Mouse (Mus musculus) forebrain, postnatal 0 days (tissue): ENCODE results near the gene Gm17349. TPM values are rescaled to one million over a fixed set of nuclear protein-coding genes. Genes with fewer than 3 reads are reported as not detected.

Source experiments
- ATAC-seq: fragments of 200-750 bp; cut with Nextera tagmentation; 2 replicates; pipeline ENCODE4 v1.8.0; 2017; ENCODE audit warnings: mild to moderate bottlenecking, moderate library complexity
- DNase-seq: peaks from one replicate; pipeline ENCODE4 v3.0.0-alpha.2; 2015
- H3K27ac ChIP-seq: fragments of 300-500 bp; sonication (generic); 2 replicates; pipeline ENCODE4 v1.5.1; 2014; ENCODE audit warnings: low read depth, mild to moderate bottlenecking, antibody characterized with exemption, low read length, moderate library complexity, mixed read lengths
- H3K27me3 ChIP-seq: fragments of 300-500 bp; sonication (generic); 2 replicates; pipeline ENCODE4 v1.6.1; 2014; ENCODE audit warnings: mild to moderate bottlenecking, low read length, mixed read lengths; ENCODE audit not compliant: insufficient read depth
- H3K36me3 ChIP-seq: fragments of 300-500 bp; sonication (generic); 2 replicates; pipeline ENCODE4 v1.6.1; 2014; ENCODE audit warnings: mild to moderate bottlenecking, moderate library complexity; ENCODE audit not compliant: insufficient read depth
- H3K4me1 ChIP-seq: fragments of 300-500 bp; sonication (generic); 2 replicates; pipeline ENCODE4 v1.6.1; 2014; ENCODE audit warnings: antibody characterized with exemption; ENCODE audit not compliant: insufficient read depth
- H3K4me2 ChIP-seq: fragments of 300-500 bp; sonication (generic); 2 replicates; pipeline ENCODE4 v1.6.1; 2014; ENCODE audit warnings: low read depth, mild to moderate bottlenecking, moderate library complexity
- H3K4me3 ChIP-seq: fragments of 300-500 bp; sonication (generic); 2 replicates; pipeline ENCODE4 v1.5.1; 2014; ENCODE audit warnings: low read depth, low read length, mixed read lengths
- H3K9ac ChIP-seq: fragments of 300-500 bp; sonication (generic); 2 replicates; pipeline ENCODE4 v1.6.1; 2014; ENCODE audit warnings: mild to moderate bottlenecking
- H3K9me3 ChIP-seq: fragments of 300-500 bp; sonication (generic); 2 replicates; pipeline ENCODE4 v1.6.1; 2016; ENCODE audit warnings: low read length
- CTCF ChIP-seq: sonication (generic); IDR thresholded peaks from 2 replicates; pipeline ENCODE4 v1.5.1; 2016; ENCODE audit warnings: antibody characterized with exemption, control low read depth, low read depth
- WGBS: fragments of 180-500 bp; shearing (Covaris S2); extraction: QIAGEN DNeasy Blood & Tissue Kit; methylation state at CpG from one replicate; pipeline ENCODE4 v1.1.7; 2014; 5-methylcytosine and 5-hydroxymethylcytosine counted together
- polyA plus RNA-seq: library from polyadenylated mRNA; unstranded; fragments of >200 nt; fragmentation: Nextera tagmentation; extraction: Ambion mirVana; gene quantifications from 2 replicates; pipeline ENCODE4 v1.2.1, GENCODE M21; 2015
- total RNA-seq: library from RNA; depleted of rRNA; stranded (reverse); fragments of >200 nt; gene quantifications from 2 replicates; pipeline ENCODE4 v1.2.3, GENCODE M21; 2014

The Gm17349 gene
- total and polyA plus RNA-seq, 2 experiments from 2014 or later, result not detected

GRCm38 (mm10) chr15:99717386-99718334 lies 12.4 kb upstream of the Gm17349 start, which contains the start of gene Gpd1:
TSS of gene Gpd1 (plus strand) at chr15:99717515.
- 52% methylated on average over 26 of the region's 26 CpGs for WGBS
- TF ChIP-seq CTCF, result no peak
- peaks cover 32% of the 10 kb centered on the region for H3K36me3 ChIP-seq
- H3K9me3 ChIP-seq, result no peaks in the 10 kb centered on the region
- ATAC-seq (0 out of 2 replicates have a peak, but pooled peaks have one; percentile 10), DNase-seq (peak; percentile 51)
- no peak within 1 kb of the TSS for H3K4me3 ChIP-seq
- no peaks in the 10 kb centered on the region for H3K27me3 ChIP-seq
- H3K4me2 ChIP-seq, result no peak within 1 kb of the TSS
- peak within 1 kb of the TSS; percentile 74 for H3K27ac ChIP-seq
- no peak within 1 kb of the TSS for H3K9ac ChIP-seq
- H3K4me1 ChIP-seq, result no peaks in the 10 kb centered on the region; the same call in 1 of the 2 replicates

- 86% methylated on average over 12 of the region's 12 CpGs for WGBS
- Histone ChIP-seq H3K36me3 (peaks cover 34% of the 10 kb centered on the region), H3K27me3 (no peaks in the 10 kb centered on the region), H3K9me3 (no peaks in the 10 kb centered on the region), H3K9ac (no peak overlapping the region), H3K27ac (0 out of 2 replicates have a peak overlapping the region, but pooled peaks have one; percentile 74), H3K4me2 (no peak overlapping the region), H3K4me3 (no peak overlapping the region), H3K4me1 (no peaks in the 10 kb centered on the region; the same call in 1 of the 2 replicates)
- ATAC-seq (no peak), DNase-seq (no peak)
- TF ChIP-seq CTCF, result no peak
Observed at GRCm38 (mm10) chr15:99716814-99717213, 11.5 kb upstream of the Gm17349 start.

DNA sequence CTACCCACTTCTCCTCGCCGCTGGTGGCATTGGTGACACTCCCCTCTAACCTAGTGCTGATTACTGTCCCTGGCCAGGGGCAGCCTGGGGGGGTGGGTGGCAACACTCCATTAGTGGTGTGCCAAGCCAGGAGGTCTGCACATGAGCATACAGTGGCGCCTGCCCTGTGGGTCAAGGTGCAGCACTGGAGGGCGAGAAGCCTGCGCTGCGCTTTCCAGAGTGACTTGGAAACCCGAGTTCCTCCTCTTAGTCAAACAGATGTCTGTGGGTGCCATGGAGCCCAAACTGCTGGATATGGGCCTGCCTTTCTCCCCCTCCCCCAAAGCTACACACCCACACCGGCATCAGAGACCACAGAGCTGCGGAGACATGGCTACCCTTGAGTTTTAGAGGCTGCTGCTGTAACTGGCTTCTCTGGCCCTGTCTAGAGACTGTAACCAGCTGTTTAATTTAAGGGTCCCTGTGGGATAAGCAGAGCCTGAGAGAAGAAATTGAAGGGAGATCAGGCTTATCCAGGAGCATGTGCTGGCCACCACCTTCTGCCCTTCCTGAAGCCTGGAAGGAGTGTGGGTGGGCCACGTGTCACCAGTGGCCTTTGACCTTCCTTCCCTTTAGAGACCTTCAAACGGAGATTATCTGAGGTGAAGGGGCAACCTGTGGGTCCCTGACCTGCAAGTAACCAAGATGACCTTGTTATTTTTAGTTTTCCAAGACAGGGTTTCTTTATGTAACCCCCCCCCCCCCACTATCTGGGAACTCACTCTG lies 10.9 kb upstream of the Gm17349 start:
- Histone ChIP-seq H3K27ac (peak overlapping the region; percentile 74), H3K27me3 (no peaks in the 10 kb centered on the region), H3K4me2 (no peak overlapping the region), H3K4me3 (no peak overlapping the region), H3K9ac (no peak overlapping the region), H3K9me3 (no peaks in the 10 kb centered on the region), H3K4me1 (no peaks in the 10 kb centered on the region; the same call in 1 of the 2 replicates), H3K36me3 (peaks cover 40% of the 10 kb centered on the region)
- ATAC-seq, result no peak
- TF ChIP-seq CTCF, result no peak
- WGBS, result 63% methylated on average over 11 of the region's 11 CpGs
- no peak for DNase-seq

GRCm38 (mm10) chr15:99715361-99715865 lies 10.1 kb upstream of the Gm17349 start:
- H3K4me3 ChIP-seq, result no peak overlapping the region
- WGBS, result 24% methylated on average over 13 of the region's 13 CpGs
- H3K27ac ChIP-seq, result peak overlapping the region; percentile 74
- no peak overlapping the region for H3K4me2 ChIP-seq
- DNase-seq, result peak; percentile 72
- peaks cover 43% of the 10 kb centered on the region for H3K36me3 ChIP-seq
- no peaks in the 10 kb centered on the region for H3K9me3 ChIP-seq
- TF ChIP-seq CTCF, result no peak
- ATAC-seq, result peak; percentile 82
- H3K9ac ChIP-seq, result no peak overlapping the region
- H3K4me1 ChIP-seq, result no peaks in the 10 kb centered on the region; the same call in 1 of the 2 replicates
- H3K27me3 ChIP-seq, result no peaks in the 10 kb centered on the region

DNA sequence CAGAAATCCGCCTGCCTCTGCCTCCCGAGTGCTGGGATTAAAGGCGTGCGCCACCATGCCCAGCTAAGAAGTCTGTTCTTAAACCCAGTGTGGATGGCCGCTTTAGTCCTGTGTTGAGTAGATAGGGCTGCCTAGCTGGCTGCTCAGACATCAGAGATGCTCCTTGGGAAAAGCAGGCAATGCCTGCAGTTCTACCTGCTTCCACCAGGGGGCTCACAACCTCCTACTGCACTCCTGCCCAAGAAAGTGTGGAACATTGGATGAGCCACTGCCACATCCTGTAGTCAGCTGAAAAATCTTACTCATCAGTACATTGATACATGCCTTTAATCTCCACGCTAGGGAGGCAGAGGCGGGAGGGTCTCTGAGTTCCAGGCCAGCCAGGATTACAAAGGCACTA lies 9.6 kb upstream of the Gm17349 start:
- no peaks in the 10 kb centered on the region for H3K9me3 ChIP-seq
- DNase-seq (peak; percentile 89), ATAC-seq (peak; percentile 71)
- WGBS, result 55% methylated on average over 7 of the region's 7 CpGs
- no peaks in the 10 kb centered on the region for H3K27me3 ChIP-seq
- H3K4me2 ChIP-seq, result no peak overlapping the region
- H3K4me3 ChIP-seq, result no peak overlapping the region
- peak overlapping the region; percentile 74; the same call in 1 of the 2 replicates for H3K27ac ChIP-seq
- H3K4me1 ChIP-seq, result no peaks in the 10 kb centered on the region; the same call in 1 of the 2 replicates
- peak; percentile 96 for TF ChIP-seq CTCF
- no peak overlapping the region for H3K9ac ChIP-seq
- H3K36me3 ChIP-seq, result peaks cover 48% of the 10 kb centered on the region

- Histone ChIP-seq H3K4me2 (no peak overlapping the region), H3K4me3 (no peak overlapping the region), H3K27me3 (no peaks in the 10 kb centered on the region), H3K9me3 (no peaks in the 10 kb centered on the region), H3K9ac (no peak overlapping the region), H3K4me1 (no peaks in the 10 kb centered on the region; the same call in 1 of the 2 replicates), H3K27ac (no peak overlapping the region; the same call in 1 of the 2 replicates), H3K36me3 (peaks cover 54% of the 10 kb centered on the region)
- no peak for TF ChIP-seq CTCF
- ATAC-seq (no peak), DNase-seq (no peak)
- WGBS, result 80% methylated on average over 4 of the region's 4 CpGs
Observed at GRCm38 (mm10) chr15:99714206-99714605, 8.9 kb upstream of the Gm17349 start.
